Mouse (Mus musculus) heart, embryonic 12.5 days (tissue): Measurements from ENCODE around the gene Scrn2. TPM values are rescaled to one million over a fixed set of nuclear protein-coding genes. Genes with fewer than 3 reads are reported as not detected.

Experiments
- ATAC-seq: fragments of 200-750 bp; cut with Nextera tagmentation; 2 replicates; pipeline ENCODE4 v1.8.0; 2017; ENCODE audit warnings: moderate TSS enrichment, moderate library complexity; ENCODE audit not compliant: insufficient number of reproducible peaks, low FRiP score
- H3K27ac ChIP-seq: fragments of 300-500 bp; sonication (generic); 2 replicates; pipeline ENCODE4 v1.5.1; 2016; ENCODE audit warnings: mild to moderate bottlenecking, moderate library complexity; ENCODE audit not compliant: poor library complexity, severe bottlenecking
- H3K27me3 ChIP-seq: fragments of 300-500 bp; sonication (generic); replicated peaks from 2 replicates; pipeline ENCODE4 v1.6.1; 2016; ENCODE audit warnings: mild to moderate bottlenecking, moderate library complexity
- H3K36me3 ChIP-seq: fragments of 300-500 bp; sonication (generic); 2 replicates; pipeline ENCODE4 v1.6.1; 2016; ENCODE audit warnings: mild to moderate bottlenecking, moderate library complexity
- H3K4me1 ChIP-seq: fragments of 300-500 bp; sonication (generic); replicated peaks from 2 replicates; pipeline ENCODE4 v1.6.1; 2016; ENCODE audit warnings: mild to moderate bottlenecking
- H3K4me2 ChIP-seq: fragments of 300-500 bp; sonication (generic); 2 replicates; pipeline ENCODE4 v1.6.1; 2016; ENCODE audit warnings: mild to moderate bottlenecking, moderate library complexity
- H3K4me3 ChIP-seq: fragments of 300-500 bp; sonication (generic); 2 replicates; pipeline ENCODE4 v1.5.1; 2016; ENCODE audit warnings: mild to moderate bottlenecking
- H3K9ac ChIP-seq: fragments of 300-500 bp; sonication (generic); 2 replicates; pipeline ENCODE4 v1.6.1; 2016; ENCODE audit warnings: mild to moderate bottlenecking, moderate library complexity
- H3K9me3 ChIP-seq: fragments of 300-500 bp; sonication (generic); replicated peaks from 2 replicates; pipeline ENCODE4 v1.6.1; 2016; ENCODE audit warnings: mild to moderate bottlenecking, moderate library complexity
- WGBS: fragments of 180-500 bp; shearing (Covaris S2); methylation state at CpG from one replicate; pipeline ENCODE4 v1.1.7; 2016; 5-methylcytosine and 5-hydroxymethylcytosine counted together
- polyA plus RNA-seq: library from polyadenylated mRNA; unstranded; fragments of >200 nt; fragmentation: Nextera tagmentation; extraction: Ambion mirVana; gene quantifications from 2 replicates; pipeline ENCODE4 v1.2.1, GENCODE M21; 2016

The Scrn2 gene
- 17.0 and 18.3 TPM in 2 replicates for polyA plus RNA-seq

DNA sequence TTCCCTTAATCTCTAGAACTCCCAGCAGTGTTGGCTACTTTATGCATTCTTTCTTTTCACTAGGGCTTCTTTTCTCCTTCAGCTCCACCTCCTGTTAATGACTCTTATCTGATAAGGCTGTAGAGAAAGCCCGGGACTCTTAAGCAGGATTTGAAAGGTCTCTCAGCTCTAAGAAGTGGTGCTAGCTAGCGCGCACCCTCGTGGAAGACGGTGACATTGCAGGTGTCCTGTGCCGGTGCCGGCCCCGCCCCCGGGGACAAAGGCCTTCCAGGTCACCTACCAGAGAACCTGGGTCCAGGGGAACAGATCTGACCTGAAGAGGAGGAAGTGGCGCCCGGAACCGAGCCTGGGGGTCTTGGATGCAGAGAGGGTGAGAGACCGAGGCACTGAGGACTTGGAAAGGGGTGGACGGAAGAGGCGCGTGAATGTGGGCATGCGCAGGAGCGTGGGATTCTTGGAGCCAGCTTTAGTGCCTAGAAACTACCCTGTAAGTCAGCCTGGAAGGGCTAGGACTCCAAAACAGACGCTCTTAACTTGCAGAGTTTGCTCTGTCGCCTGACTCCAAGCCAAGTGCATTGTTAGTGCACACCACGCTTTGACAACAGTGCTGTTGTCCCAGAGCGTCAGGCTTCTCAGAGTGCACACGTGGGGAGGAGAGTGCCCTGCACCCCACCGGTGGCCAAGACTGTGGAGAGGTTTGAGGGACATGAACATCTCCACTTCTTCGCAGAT lies at the start of gene Scrn2:
Scrn2 (plus strand) TSS at position 253 of the 732 bp plus-strand sequence.
- peak within 1 kb of the TSS; percentile 71 for H3K4me3 ChIP-seq
- peak; percentile 50 for ATAC-seq
- peak within 1 kb of the TSS; percentile 86 for H3K4me2 ChIP-seq
- no peaks in the 10 kb centered on the region for H3K9me3 ChIP-seq
- H3K36me3 ChIP-seq = peaks cover 16% of the 10 kb centered on the region; the same call in 1 of the 2 replicates
- H3K9ac ChIP-seq = peak within 1 kb of the TSS; percentile 72
- peaks cover 18% of the 10 kb centered on the region for H3K4me1 ChIP-seq
- 2% methylated on average over 25 of the region's 25 CpGs for WGBS
- H3K27ac ChIP-seq = peak within 1 kb of the TSS; percentile 45; the same call in 1 of the 2 replicates
- peaks cover 5% of the 10 kb centered on the region for H3K27me3 ChIP-seq

DNA sequence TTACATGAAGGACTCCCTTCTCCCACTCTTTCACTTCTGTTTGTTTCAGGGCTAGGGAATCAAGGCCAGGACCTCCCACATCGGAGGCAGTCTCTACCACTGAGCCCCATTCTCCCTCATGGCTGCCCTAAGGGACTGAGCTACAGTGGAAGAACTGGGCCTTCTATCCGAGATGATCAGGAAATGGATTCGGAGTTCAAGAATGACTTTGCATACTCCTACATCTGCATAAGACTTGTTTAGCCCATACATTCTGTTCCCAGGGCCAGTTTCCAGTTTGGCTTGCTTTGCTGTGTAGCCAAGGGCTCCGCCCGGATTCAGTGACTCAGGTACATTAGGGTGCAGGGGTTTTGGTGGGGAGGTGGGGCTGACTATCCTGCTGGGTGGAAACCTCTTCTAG lies 49.7 kb upstream of the Scrn2 start:
- H3K4me3 ChIP-seq = no peak overlapping the region
- peaks cover 36% of the 10 kb centered on the region for H3K27me3 ChIP-seq
- WGBS = 83% methylated on average over 5 of the region's 5 CpGs
- no peaks in the 10 kb centered on the region for H3K9me3 ChIP-seq
- no peaks in the 10 kb centered on the region for H3K36me3 ChIP-seq
- no peak for ATAC-seq
- H3K4me1 ChIP-seq = peaks cover 24% of the 10 kb centered on the region
- no peak overlapping the region for H3K9ac ChIP-seq
- no peak overlapping the region for H3K4me2 ChIP-seq
- H3K27ac ChIP-seq = no peak overlapping the region

DNA sequence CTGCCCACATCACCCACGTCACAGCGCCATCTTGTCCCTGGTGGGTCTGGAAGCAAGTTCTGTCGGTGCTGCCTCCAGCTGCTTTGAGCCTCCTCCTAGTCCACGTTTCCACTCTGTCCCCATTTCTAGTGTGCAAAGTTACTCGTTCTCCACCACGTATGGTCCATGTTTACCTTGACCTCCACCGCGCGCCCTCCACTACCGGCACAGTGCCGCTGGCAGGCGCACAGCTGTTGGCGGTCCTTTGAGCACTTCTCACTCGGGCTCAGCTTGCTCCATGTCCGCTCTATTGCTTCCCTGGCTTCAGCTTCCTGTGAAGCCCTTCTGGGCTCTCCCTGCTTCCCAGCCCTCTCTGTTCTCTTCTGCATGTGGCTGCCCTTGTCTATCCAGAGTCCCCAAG lies 48.3 kb upstream of the Scrn2 start:
- H3K27ac ChIP-seq = no peak overlapping the region
- H3K9me3 ChIP-seq = no peaks in the 10 kb centered on the region
- 59% methylated on average over 15 of the region's 15 CpGs for WGBS
- ATAC-seq = no peak
- H3K4me2 ChIP-seq = no peak overlapping the region
- H3K9ac ChIP-seq = no peak overlapping the region
- H3K27me3 ChIP-seq = peaks cover 51% of the 10 kb centered on the region
- H3K36me3 ChIP-seq = no peaks in the 10 kb centered on the region
- peaks cover 9% of the 10 kb centered on the region for H3K4me1 ChIP-seq
- no peak overlapping the region for H3K4me3 ChIP-seq

DNA sequence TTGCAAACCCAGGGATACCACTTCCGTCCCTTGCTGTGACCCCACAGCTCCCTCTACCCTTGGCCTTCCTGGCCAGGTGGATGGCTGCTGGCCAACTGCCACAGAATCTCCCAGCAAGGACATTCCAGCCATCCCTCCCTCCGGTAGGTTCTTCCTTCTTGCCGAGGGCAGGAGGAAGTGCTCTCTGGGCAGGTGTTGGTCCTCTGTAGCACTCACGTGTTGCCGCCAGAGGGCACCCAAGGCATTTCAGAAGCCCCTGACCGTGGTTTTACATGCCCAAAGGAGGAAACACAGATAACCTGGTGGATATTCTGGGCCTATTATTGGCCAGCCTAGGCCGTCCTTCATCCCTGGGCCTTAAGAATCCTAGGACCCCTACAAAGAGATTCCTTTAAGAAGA lies 47.4 kb upstream of the Scrn2 start:
- ATAC-seq = no peak

DNA sequence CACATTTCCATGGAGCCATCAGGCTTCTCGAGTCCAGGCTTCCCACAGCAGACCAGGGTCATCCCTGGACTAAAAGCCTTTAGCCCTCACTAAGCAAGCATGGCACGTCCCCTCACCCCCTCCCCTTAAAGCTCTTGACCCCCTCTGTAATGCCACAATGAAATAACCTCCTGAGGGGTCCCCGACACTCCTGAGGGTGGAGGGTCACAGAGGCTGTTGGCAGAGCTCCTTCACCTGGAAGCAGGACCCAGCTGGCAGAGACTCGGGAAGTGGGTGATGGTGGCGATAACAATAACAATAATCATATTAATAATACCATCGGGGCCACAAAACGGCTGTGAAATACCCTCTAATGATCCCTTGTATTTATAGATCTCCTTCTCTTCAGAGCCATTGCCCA lies 46.9 kb upstream of the Scrn2 start, which contains the start of gene Sp2:
Sp2 (minus strand) TSS at position 101 of the 400 bp plus-strand sequence.
- Histone ChIP-seq H3K36me3 (no peaks in the 10 kb centered on the region), H3K27me3 (peaks cover 65% of the 10 kb centered on the region), H3K9me3 (no peaks in the 10 kb centered on the region), H3K9ac (no peak within 1 kb of the TSS), H3K27ac (no peak within 1 kb of the TSS), H3K4me3 (no peak within 1 kb of the TSS), H3K4me1 (peaks cover 12% of the 10 kb centered on the region), H3K4me2 (no peak within 1 kb of the TSS)
- 75% methylated on average over 7 of the region's 7 CpGs for WGBS
- ATAC-seq = no peak

More for the DNA sequence above, 47.4 kb upstream of the Scrn2 start:
- 2% methylated on average over 7 of the region's 7 CpGs for WGBS
- no peak overlapping the region for H3K27ac ChIP-seq
- H3K9ac ChIP-seq = no peak overlapping the region
- H3K4me3 ChIP-seq = no peak overlapping the region
- peaks cover 59% of the 10 kb centered on the region for H3K27me3 ChIP-seq
- H3K4me2 ChIP-seq = no peak overlapping the region
- H3K4me1 ChIP-seq = peaks cover 7% of the 10 kb centered on the region
- H3K9me3 ChIP-seq = no peaks in the 10 kb centered on the region
- H3K36me3 ChIP-seq = no peaks in the 10 kb centered on the region

DNA sequence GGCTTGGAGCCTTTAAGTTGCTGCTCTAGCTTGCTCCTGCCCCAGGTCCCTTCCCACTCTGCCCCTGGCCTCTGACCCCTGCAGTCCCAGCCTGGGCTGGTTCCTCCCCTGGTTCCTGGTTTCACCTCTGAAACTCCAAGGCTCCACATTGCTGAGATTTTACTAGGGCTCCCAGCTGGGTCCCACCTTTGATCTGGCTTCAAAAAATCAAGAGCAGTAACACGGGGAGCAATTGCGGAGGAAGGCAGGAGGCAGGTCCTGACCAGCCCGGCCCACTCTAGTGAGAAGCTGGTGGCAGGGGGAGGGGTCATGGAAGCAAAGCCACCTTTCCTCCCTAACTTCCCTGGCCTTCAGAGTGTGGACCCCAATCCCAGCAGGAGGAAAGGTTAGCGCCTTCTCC lies 44.8 kb upstream of the Scrn2 start:
- Histone ChIP-seq H3K4me1 (peaks cover 15% of the 10 kb centered on the region), H3K4me2 (no peak overlapping the region), H3K9ac (no peak overlapping the region), H3K27ac (no peak overlapping the region), H3K36me3 (no peaks in the 10 kb centered on the region), H3K27me3 (peaks cover 83% of the 10 kb centered on the region), H3K9me3 (no peaks in the 10 kb centered on the region), H3K4me3 (no peak overlapping the region)
- no peak for ATAC-seq
- 21% methylated on average over 4 of the region's 4 CpGs for WGBS

DNA sequence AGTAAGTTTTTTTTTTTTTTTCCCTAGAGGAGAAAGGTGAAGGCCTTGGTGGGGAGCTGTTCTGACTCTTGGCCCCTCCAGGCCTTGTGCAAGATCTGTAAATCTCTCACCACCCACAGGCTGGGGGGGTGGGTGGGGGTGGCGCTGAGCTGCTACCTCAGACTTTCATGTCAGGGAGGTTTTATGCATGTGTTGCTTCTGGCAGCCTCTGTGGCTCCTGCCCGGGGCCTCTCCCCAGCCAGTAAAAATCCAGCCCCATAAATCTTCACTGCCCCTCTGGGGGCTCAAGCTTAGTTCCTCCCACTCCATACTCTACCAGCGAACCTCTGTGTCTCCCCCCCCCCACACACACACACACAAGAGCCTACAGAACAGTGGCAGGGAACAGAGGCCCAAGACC lies 43.3 kb upstream of the Scrn2 start:
- no peak overlapping the region for H3K9ac ChIP-seq
- ATAC-seq = no peak
- no peaks in the 10 kb centered on the region for H3K9me3 ChIP-seq
- no peaks in the 10 kb centered on the region for H3K36me3 ChIP-seq
- H3K4me1 ChIP-seq = peaks cover 15% of the 10 kb centered on the region
- H3K27me3 ChIP-seq = peaks cover 88% of the 10 kb centered on the region
- 47% methylated on average over 3 of the region's 3 CpGs for WGBS
- no peak overlapping the region for H3K4me3 ChIP-seq
- no peak overlapping the region for H3K27ac ChIP-seq
- H3K4me2 ChIP-seq = no peak overlapping the region

DNA sequence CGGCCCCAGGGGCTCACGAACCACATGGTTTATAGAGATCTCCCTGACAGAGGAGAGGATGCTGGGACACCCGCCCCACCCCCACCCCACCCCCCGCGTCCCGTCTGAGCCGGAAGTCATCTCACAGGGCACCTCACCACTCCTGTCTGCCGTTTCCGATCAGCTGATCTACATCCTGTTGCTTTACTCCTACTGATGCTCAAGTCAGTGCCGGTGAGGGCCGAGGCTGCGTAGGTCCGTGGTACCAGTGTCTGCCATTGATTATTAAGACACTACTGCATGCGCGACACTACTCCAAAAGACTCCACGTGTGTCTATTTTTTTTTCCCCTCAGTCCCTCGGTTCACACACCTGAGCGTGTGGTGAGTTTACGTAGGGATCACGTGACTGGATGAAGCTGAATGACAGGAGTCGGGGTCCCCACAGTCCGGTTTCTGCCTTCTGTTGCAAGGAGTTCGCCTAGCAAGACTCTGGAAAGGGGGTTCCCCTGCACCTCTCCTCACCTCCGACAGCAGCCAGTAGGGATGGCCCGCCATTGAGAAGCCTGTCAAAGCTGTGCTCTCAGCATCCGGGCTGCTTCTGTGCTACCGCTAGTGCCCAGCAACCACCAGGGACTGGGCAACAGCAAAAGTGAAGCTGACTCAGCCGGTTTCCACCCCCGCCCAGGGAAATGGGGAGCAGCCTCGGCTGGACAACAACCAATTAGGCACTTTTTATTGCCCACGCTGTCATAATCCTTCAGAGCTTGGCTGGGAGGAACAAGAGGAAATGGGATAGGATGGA lies 41.7 kb upstream of the Scrn2 start:
- peak overlapping the region; percentile 32 for H3K4me3 ChIP-seq
- H3K4me1 ChIP-seq = peaks cover 20% of the 10 kb centered on the region
- ATAC-seq = peak; percentile 33
- WGBS = 7% methylated on average over 31 of the region's 31 CpGs
- peak overlapping the region; percentile 21; the same call in 1 of the 2 replicates for H3K9ac ChIP-seq
- peaks cover 84% of the 10 kb centered on the region for H3K27me3 ChIP-seq
- no peak overlapping the region for H3K27ac ChIP-seq
- H3K36me3 ChIP-seq = no peaks in the 10 kb centered on the region
- no peaks in the 10 kb centered on the region for H3K9me3 ChIP-seq
- peak overlapping the region; percentile 57 for H3K4me2 ChIP-seq

DNA sequence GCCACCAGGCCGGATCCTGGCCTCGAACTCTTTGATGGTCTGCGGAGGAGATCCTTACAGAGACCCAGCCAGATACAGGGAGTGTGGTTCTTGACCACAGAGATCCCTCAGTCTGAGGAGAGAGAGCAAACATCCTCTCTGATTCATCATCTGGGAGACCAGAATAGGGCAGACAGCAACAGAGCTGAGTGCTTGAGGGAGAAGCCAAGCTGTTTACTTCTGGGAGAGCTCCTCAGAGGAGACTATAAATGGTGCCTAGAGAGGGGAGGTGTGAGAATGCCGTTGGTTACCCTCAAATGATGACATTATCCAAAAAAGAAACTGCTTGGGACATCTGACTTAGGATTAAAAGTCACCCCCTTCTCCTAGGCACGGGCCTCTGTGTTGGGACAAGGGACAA lies 38.2 kb upstream of the Scrn2 start:
- no peak for ATAC-seq
- no peak overlapping the region for H3K9ac ChIP-seq
- no peak overlapping the region for H3K4me2 ChIP-seq
- no peak overlapping the region for H3K27ac ChIP-seq
- no peaks in the 10 kb centered on the region for H3K36me3 ChIP-seq
- H3K27me3 ChIP-seq = peaks cover 76% of the 10 kb centered on the region
- peaks cover 23% of the 10 kb centered on the region for H3K4me1 ChIP-seq
- no peaks in the 10 kb centered on the region for H3K9me3 ChIP-seq
- no peak overlapping the region for H3K4me3 ChIP-seq
- 71% methylated on average over 5 of the region's 5 CpGs for WGBS

DNA sequence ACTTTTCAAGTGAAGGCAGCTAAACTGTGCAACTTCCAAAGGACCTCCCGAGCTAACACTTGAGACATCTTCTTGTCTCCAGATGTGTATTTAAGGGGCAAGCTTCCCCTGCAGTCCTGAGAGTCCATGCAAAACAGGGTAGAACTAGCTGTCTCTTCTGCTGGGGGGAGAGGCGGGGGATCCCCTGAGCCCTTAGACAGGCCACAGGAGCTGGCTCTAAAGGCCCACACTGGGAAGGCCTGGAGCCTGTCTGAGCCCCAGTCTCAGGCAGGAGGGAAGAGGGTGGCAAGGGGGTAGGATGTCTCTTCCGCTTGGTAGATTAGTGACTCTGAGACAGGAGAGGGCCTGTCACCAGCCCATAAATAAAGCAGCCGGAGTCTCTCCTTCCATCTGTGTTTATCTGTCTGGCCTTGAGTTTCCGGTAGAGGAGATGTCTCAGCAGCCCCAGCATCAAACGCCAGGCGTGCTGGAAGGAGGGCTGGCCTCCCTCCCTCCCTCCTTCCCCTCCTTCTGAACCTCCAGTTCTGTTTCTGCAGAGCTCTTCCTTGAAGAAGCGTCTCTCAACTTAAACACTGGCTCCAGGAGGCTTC lies 36.9 kb upstream of the Scrn2 start:
- Histone ChIP-seq H3K9me3 (no peaks in the 10 kb centered on the region), H3K4me2 (no peak overlapping the region), H3K4me1 (peaks cover 28% of the 10 kb centered on the region), H3K27ac (peak overlapping the region; percentile 11; the same call in 1 of the 2 replicates), H3K27me3 (peaks cover 76% of the 10 kb centered on the region), H3K36me3 (no peaks in the 10 kb centered on the region), H3K4me3 (no peak overlapping the region), H3K9ac (no peak overlapping the region)
- WGBS = 21% methylated on average over 8 of the region's 8 CpGs
- peak; percentile 40; the same call in 1 of the 2 replicates for ATAC-seq

DNA sequence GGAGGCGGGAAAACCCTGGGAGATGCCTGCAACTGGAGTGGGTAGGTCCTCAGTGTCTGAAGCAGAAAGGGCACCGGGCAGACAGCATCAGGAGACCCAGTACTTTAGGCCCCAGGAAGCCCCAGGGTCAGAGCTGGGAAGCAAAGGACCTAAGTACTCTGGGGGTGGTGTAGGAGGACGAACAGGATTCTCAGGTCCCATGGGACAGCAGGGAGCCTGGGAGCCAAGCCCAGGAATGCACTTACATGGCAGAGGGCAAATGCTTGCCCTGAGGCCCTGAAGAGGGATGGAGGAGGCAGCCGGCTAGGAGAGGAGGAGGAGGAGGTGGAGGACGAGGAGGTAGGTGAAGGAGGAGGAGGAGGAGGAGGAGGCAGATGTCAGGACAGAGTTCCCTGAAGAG lies 34.7 kb upstream of the Scrn2 start:
- 26% methylated on average over 5 of the region's 5 CpGs for WGBS
- Histone ChIP-seq H3K4me3 (no peak overlapping the region), H3K9ac (no peak overlapping the region), H3K36me3 (no peaks in the 10 kb centered on the region), H3K4me1 (peaks cover 20% of the 10 kb centered on the region), H3K27me3 (peaks cover 78% of the 10 kb centered on the region), H3K27ac (no peak overlapping the region), H3K9me3 (no peaks in the 10 kb centered on the region), H3K4me2 (no peak overlapping the region)
- no peak for ATAC-seq
